1 mouse cellular context compared by ENCODE assay signal in the genomic region with DNA sequence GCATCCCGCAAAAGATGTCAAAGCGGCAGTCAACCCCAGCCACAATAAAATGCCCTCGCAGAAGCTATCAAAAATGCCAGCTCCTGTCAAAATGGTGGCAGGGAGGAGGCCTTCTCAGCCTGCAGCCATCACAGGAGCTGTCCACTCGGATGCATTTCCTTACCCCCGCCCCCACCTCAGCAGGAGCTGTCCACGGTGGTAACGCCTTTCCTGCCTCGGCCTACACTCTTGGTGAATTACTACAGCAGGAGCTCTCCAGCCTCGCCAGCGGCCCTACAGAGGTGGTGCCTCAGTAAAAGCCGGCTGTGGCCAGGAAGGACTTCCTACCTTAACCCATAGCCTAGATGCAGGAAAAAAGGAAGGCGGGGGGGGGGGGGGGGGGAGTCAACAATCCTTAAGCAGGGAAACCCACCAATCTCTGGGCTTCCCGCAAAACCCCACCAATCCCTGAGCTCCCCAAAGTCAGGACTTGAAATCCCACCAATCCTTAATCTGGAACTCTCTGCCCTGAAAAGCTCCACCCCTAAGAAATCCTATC.
TF ChIP-seq lines count a peak whose summit lies in the region.

No protein-coding gene starts in this region.

TF ChIP-seq in MEL, 35 proteins besides CTCF, POLR2A, EP300 and RAD21:
- TF ChIP-seq ZMIZ1 (IDR thresholded peaks at IDR 0.05; ENCODE audit: low read depth, low read length) (no peak), POLR2AphosphoS5 (IDR thresholded peaks at IDR 0.05; ENCODE audit: borderline replicate concordance, low read depth, low read length) (no peak), MEF2A (IDR thresholded peaks at IDR 0.05; ENCODE audit: extremely low read depth, insufficient replicate concordance, low read depth, low read length, poor library complexity, severe bottlenecking) (no peak), NELFE (IDR thresholded peaks at IDR 0.05; ENCODE audit: low read depth, low read length) (no peak), USF1 (IDR thresholded peaks at IDR 0.05; ENCODE audit: low read depth, low read length) (no peak), USF2 (IDR thresholded peaks at IDR 0.05; ENCODE audit: borderline replicate concordance in 1 of 2, insufficient read depth in 1 of 2, low read depth in 1 of 2, low read length in 2 of 2) (no peak), MAFK (IDR thresholded peaks at IDR 0.05; ENCODE audit: borderline replicate concordance, low read depth, low read length) (no peak)
